Mouse (Mus musculus) neural tube, embryonic 14.5 days (tissue): ENCODE results near the gene Rbms3. TPM values are rescaled to one million over a fixed set of nuclear protein-coding genes. Genes with fewer than 3 reads are reported as not detected.

ENCODE experiments used
- ATAC-seq: fragments of 200-750 bp; cut with Nextera tagmentation; 2 replicates; pipeline ENCODE4 v1.8.0; 2017; ENCODE audit warnings: low read depth, mild to moderate bottlenecking, moderate TSS enrichment, moderate library complexity
- H3K27ac ChIP-seq: fragments of 300-500 bp; sonication (generic); 2 replicates; pipeline ENCODE4 v1.5.1; 2014; ENCODE audit warnings: low read depth, mild to moderate bottlenecking, control low read depth, low read length, moderate library complexity, mixed read lengths
- H3K27me3 ChIP-seq: fragments of 300-500 bp; sonication (generic); 2 replicates; pipeline ENCODE4 v1.6.1; 2014; ENCODE audit warnings: low read length; ENCODE audit not compliant: control insufficient read depth, insufficient read depth
- H3K36me3 ChIP-seq: fragments of 300-500 bp; sonication (generic); 2 replicates; pipeline ENCODE4 v1.6.1; 2014; ENCODE audit warnings: low read length, mixed read lengths; ENCODE audit not compliant: control insufficient read depth, insufficient read depth
- H3K4me1 ChIP-seq: fragments of 300-500 bp; sonication (generic); 2 replicates; pipeline ENCODE4 v1.6.1; 2014; ENCODE audit warnings: low read length; ENCODE audit not compliant: control insufficient read depth, insufficient read depth
- H3K4me2 ChIP-seq: fragments of 300-500 bp; sonication (generic); 2 replicates; pipeline ENCODE4 v1.6.1; 2014; ENCODE audit warnings: mild to moderate bottlenecking, low read depth, low read length, control low read depth
- H3K4me3 ChIP-seq: fragments of 300-500 bp; sonication (generic); 2 replicates; pipeline ENCODE4 v1.5.1; 2014; ENCODE audit warnings: low read depth, low read length, control low read depth, mixed read lengths
- H3K9ac ChIP-seq: fragments of 300-500 bp; sonication (generic); replicated peaks from 2 replicates; pipeline ENCODE4 v1.6.1; 2014; ENCODE audit warnings: low read depth, mild to moderate bottlenecking, control low read depth, low read length, mixed read lengths
- H3K9me3 ChIP-seq: fragments of 300-500 bp; sonication (generic); 2 replicates; pipeline ENCODE4 v1.6.1; 2016; ENCODE audit warnings: low read length; ENCODE audit not compliant: control insufficient read depth
- whole genome bisulfite sequencing: fragments of 180-500 bp; shearing (Covaris S2); extraction: QIAGEN DNeasy Blood & Tissue Kit; methylation state at CpG from one replicate; pipeline ENCODE4 v1.1.7; 2014; 5-methylcytosine and 5-hydroxymethylcytosine counted together
- polyA plus RNA-seq: library from polyadenylated mRNA; unstranded; fragments of >200 nt; fragmentation: Nextera tagmentation; extraction: Ambion mirVana; gene quantifications from 2 replicates; pipeline ENCODE4 v1.2.1, GENCODE M21; 2014

Gene Rbms3
- 79.5 and 121 TPM in 2 replicates for polyA plus RNA-seq

DNA sequence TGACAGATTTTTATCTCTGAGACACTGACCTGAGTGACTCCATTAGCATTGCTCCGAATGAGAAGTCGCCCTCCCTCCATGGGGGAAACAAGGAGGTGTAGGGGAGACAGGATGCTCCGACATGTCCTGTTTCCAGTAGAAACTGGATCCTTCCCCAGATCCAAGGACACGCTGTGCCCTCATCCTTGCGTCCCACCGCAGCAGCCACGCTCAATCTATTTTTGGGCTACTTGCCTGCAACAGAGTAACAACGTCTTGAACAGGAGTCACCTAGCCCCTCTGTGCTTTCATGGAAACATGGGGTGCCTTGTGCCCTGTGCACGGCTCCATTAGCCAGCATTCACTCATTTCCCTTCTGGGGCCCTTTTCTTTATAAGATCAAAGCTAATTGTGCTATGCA lies at the start of gene Rbms3:
Gene Rbms3, minus strand, starts transcription at position 143 of the 400 bp plus-strand sequence.
- Histone ChIP-seq H3K4me3 (no peak within 1 kb of the TSS), H3K27me3 (no peaks in the 10 kb centered on the region), H3K9me3 (no peaks in the 10 kb centered on the region), H3K4me1 (no peaks in the 10 kb centered on the region), H3K36me3 (no peaks in the 10 kb centered on the region), H3K4me2 (no peak within 1 kb of the TSS), H3K9ac (no peak within 1 kb of the TSS), H3K27ac (no peak within 1 kb of the TSS)
- no peak for ATAC-seq
- WGBS, result 82% methylated on average over 9 of the region's 9 CpGs

GRCm38 (mm10) chr9:117673311-117673710 lies 43.6 kb upstream of the Rbms3 start:
- Histone ChIP-seq H3K4me1 (no peaks in the 10 kb centered on the region), H3K4me3 (no peak overlapping the region), H3K9ac (no peak overlapping the region), H3K27ac (no peak overlapping the region), H3K4me2 (no peak overlapping the region), H3K27me3 (no peaks in the 10 kb centered on the region), H3K36me3 (no peaks in the 10 kb centered on the region), H3K9me3 (no peaks in the 10 kb centered on the region)
- 90% methylated on average over 5 of the region's 5 CpGs for WGBS
- no peak for ATAC-seq

DNA sequence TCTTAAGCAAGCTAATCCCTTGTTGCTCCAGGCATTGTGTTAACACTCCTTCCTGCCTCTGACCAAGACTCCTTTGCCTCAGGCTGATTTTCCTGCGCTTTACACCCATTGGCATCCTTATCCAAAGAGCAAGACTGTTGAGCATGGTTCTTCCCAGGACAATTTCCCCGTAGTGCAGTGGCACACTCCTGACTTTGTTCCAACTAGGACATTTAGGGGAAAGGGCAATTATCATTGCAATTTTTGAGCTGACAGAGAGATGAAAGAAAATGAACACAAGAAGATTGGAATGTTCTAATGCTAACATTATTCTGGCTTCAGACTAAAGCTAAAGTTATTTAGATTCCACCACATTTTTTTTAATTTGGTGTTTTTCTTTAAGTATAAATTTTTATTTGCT lies 24.9 kb upstream of the Rbms3 start:
- H3K9me3 ChIP-seq, result no peaks in the 10 kb centered on the region
- H3K4me1 ChIP-seq, result no peaks in the 10 kb centered on the region
- no peaks in the 10 kb centered on the region for H3K27me3 ChIP-seq
- H3K36me3 ChIP-seq, result no peaks in the 10 kb centered on the region
- H3K4me3 ChIP-seq, result no peak overlapping the region
- H3K9ac ChIP-seq, result no peak overlapping the region
- H3K4me2 ChIP-seq, result no peak overlapping the region
- ATAC-seq, result no peak
- no peak overlapping the region for H3K27ac ChIP-seq
- 89% methylated on average over 2 of the region's 2 CpGs for WGBS

- Histone ChIP-seq H3K4me3 (no peak overlapping the region), H3K36me3 (no peaks in the 10 kb centered on the region), H3K9me3 (no peaks in the 10 kb centered on the region), H3K4me1 (no peaks in the 10 kb centered on the region), H3K9ac (no peak overlapping the region), H3K4me2 (no peak overlapping the region), H3K27me3 (no peaks in the 10 kb centered on the region), H3K27ac (no peak overlapping the region)
- ATAC-seq, result no peak
- 69% methylated on average over 5 of the region's 5 CpGs for WGBS
These were observed 23.9 kb upstream of the Rbms3 start for GRCm38 (mm10) chr9:117653641-117654040.

GRCm38 (mm10) chr9:117646131-117646530 lies 16.4 kb upstream of the Rbms3 start:
- no peak overlapping the region for H3K4me2 ChIP-seq
- H3K4me1 ChIP-seq, result no peaks in the 10 kb centered on the region
- no peaks in the 10 kb centered on the region for H3K27me3 ChIP-seq
- WGBS, result 84% methylated on average over 2 of the region's 2 CpGs
- H3K9ac ChIP-seq, result no peak overlapping the region
- no peak overlapping the region for H3K27ac ChIP-seq
- no peak for ATAC-seq
- H3K4me3 ChIP-seq, result no peak overlapping the region
- no peaks in the 10 kb centered on the region for H3K36me3 ChIP-seq
- no peaks in the 10 kb centered on the region for H3K9me3 ChIP-seq

GRCm38 (mm10) chr9:117641090-117641782 lies 11.5 kb upstream of the Rbms3 start:
- 91% methylated on average over 4 of the region's 4 CpGs for WGBS
- Histone ChIP-seq H3K4me1 (no peaks in the 10 kb centered on the region), H3K27ac (no peak overlapping the region), H3K4me3 (no peak overlapping the region), H3K9me3 (no peaks in the 10 kb centered on the region), H3K36me3 (no peaks in the 10 kb centered on the region), H3K27me3 (no peaks in the 10 kb centered on the region), H3K9ac (no peak overlapping the region), H3K4me2 (no peak overlapping the region)
- ATAC-seq, result no peak

DNA sequence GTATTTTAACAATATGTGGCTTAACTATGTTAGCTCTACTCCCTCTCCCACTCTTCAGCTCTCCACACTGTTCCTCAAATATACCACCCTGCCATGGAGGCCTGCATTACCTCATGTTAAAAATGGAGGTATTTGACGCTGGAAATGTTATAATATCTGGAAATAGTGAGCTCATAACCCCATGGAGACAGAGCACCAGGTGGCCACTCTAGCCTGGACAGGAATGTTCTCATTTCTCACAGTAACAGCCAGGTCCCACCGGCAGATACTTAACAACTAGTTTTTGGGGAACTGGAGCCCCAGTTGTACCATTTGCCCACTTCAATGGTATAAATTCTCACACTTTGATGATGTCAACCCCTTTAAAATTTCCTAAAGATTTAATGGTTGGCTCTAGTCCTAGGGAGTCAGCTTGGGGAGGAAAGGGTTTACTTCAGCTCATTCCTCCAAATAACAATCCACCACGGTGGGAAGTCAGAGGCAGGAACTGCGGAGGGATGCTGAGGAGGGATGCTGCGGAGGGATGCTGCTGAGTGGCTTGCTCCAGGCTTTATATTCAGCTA lies 9.0 kb upstream of the Rbms3 start:
- H3K4me3 ChIP-seq, result no peak overlapping the region
- no peaks in the 10 kb centered on the region for H3K36me3 ChIP-seq
- H3K9ac ChIP-seq, result no peak overlapping the region
- no peaks in the 10 kb centered on the region for H3K9me3 ChIP-seq
- WGBS, result 81% methylated on average over 5 of the region's 5 CpGs
- H3K4me1 ChIP-seq, result no peaks in the 10 kb centered on the region
- no peak overlapping the region for H3K4me2 ChIP-seq
- no peaks in the 10 kb centered on the region for H3K27me3 ChIP-seq
- ATAC-seq, result no peak
- no peak overlapping the region for H3K27ac ChIP-seq

GRCm38 (mm10) chr9:117636492-117636891 lies 6.8 kb upstream of the Rbms3 start:
- no peaks in the 10 kb centered on the region for H3K4me1 ChIP-seq
- H3K9me3 ChIP-seq, result no peaks in the 10 kb centered on the region
- no peaks in the 10 kb centered on the region for H3K27me3 ChIP-seq
- no peak overlapping the region for H3K4me3 ChIP-seq
- no peak for ATAC-seq
- H3K4me2 ChIP-seq, result no peak overlapping the region
- H3K27ac ChIP-seq, result no peak overlapping the region
- 73% methylated on average over 8 of the region's 8 CpGs for WGBS
- H3K36me3 ChIP-seq, result no peaks in the 10 kb centered on the region
- H3K9ac ChIP-seq, result no peak overlapping the region

GRCm38 (mm10) chr9:117627173-117627572 lies 2.5 kb downstream of the Rbms3 start:
- no peaks in the 10 kb centered on the region for H3K4me1 ChIP-seq
- H3K27ac ChIP-seq, result no peak overlapping the region
- no peak overlapping the region for H3K4me2 ChIP-seq
- no peaks in the 10 kb centered on the region for H3K27me3 ChIP-seq
- H3K36me3 ChIP-seq, result no peaks in the 10 kb centered on the region
- no peak overlapping the region for H3K4me3 ChIP-seq
- no peak for ATAC-seq
- H3K9me3 ChIP-seq, result no peaks in the 10 kb centered on the region
- no peak overlapping the region for H3K9ac ChIP-seq
